Comparison of ENCODE assay signal across 12 mouse cellular contexts in the genomic region with DNA sequence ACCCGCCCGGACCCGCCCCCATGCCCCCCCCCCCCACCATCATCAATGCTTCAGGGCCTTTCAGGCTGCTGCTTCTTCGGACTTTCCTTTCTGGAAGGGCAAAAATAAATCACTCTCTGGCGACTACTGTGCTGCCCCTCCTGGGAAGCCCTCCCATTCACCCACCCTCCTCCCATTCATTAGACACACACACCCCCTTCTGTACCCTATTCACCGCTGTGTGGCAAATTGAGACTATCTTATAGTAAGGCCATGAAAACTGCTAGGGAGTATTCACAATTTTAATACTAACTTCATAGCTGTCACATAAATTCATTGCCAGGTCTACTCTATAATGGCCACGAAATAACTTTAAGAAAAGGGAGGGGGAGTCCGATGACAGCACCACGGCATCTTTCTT. TPM values are rescaled to one million over a fixed set of nuclear protein-coding genes. Genes with fewer than 3 reads are reported as not detected.
DNase-seq lines count a peak whose midpoint lies in the region; ATAC-seq and TF ChIP-seq lines count a peak whose summit lies in the region.
"Had no signal": no experiment of that assay in that cellular context is flagged by ENCODE, and none has a peak within 500 bp of the region (broad histone marks: within the 10 kb centered on the region; RNA-seq: fewer than 3 reads in every experiment).

No protein-coding gene starts in this region.

- DNase-seq in heart, adult 18-20 months: no peak
- DNase-seq in thymus, postnatal 14 days: peak; percentile 18
- no peak for DNase-seq in thymus, postnatal 36 days
- no peak for DNase-seq in limb, embryonic 14.5 days (ENCODE audit: low spot score)
- DNase-seq in adrenal gland, postnatal 4 days (ENCODE audit: low spot score in 2 of 2): no peak
- DNase-seq in right cerebral cortex, postnatal 36 days (ENCODE audit: low spot score in 2 of 2): no peak

- H3K9ac ChIP-seq in heart, embryonic 13.5 days: no peak overlapping the region; the same call in 1 of the 2 replicates
- 0 out of 2 replicates have a peak overlapping the region, but pooled peaks have one; percentile 53 for H3K9ac ChIP-seq in limb, embryonic 14.5 days (ENCODE audit: low read depth, low read length, severe bottlenecking)

- peaks cover 12% of the 10 kb centered on the region for H3K4me1 ChIP-seq in heart, embryonic 13.5 days
- H3K4me1 ChIP-seq in limb, embryonic 14.5 days (ENCODE audit: control insufficient read depth, insufficient read depth, low read length): peaks cover 3% of the 10 kb centered on the region; the same call in 1 of the 2 replicates

- no peak overlapping the region for H3K27ac ChIP-seq in heart, embryonic 13.5 days (replicated peaks)
- H3K27ac ChIP-seq in limb, embryonic 14.5 days (replicated peaks; ENCODE audit: low read depth, low read length): no peak overlapping the region

- H3K9me3 ChIP-seq in heart, embryonic 13.5 days: no peaks in the 10 kb centered on the region
- H3K9me3 ChIP-seq in limb, embryonic 14.5 days (ENCODE audit: control insufficient read depth, low read length): no peaks in the 10 kb centered on the region

- 25% methylated on average over 9 of the region's 9 CpGs for WGBS in heart, embryonic 13.5 days
- WGBS in limb, embryonic 14.5 days: 21% methylated on average over 8 of the region's 9 CpGs

- TF ChIP-seq POLR2A in limb, embryonic 14.5 days (IDR thresholded peaks at IDR 0.05; ENCODE audit: borderline replicate concordance, extremely low read depth, insufficient read depth, insufficient read length): no peak

- H3K4me3 ChIP-seq in heart, embryonic 13.5 days: no peak overlapping the region
- H3K4me3 ChIP-seq in limb, embryonic 14.5 days (replicated peaks; ENCODE audit: low read length): no peak overlapping the region

- H3K36me3 ChIP-seq in heart, embryonic 13.5 days: no peaks in the 10 kb centered on the region
- H3K36me3 ChIP-seq in limb, embryonic 14.5 days (ENCODE audit: control insufficient read depth, insufficient read depth, low read length): no peaks in the 10 kb centered on the region

- H3K4me2 ChIP-seq in heart, embryonic 13.5 days: peak overlapping the region; percentile 93
- peak overlapping the region; percentile 96 for H3K4me2 ChIP-seq in limb, embryonic 14.5 days (replicated peaks; ENCODE audit: low read depth, low read length, severe bottlenecking)

- ATAC-seq in heart, embryonic 13.5 days (ENCODE audit: extremely low read depth, insufficient number of reproducible peaks, low FRiP score, low TSS enrichment): no peak
- no peak for ATAC-seq in limb, embryonic 14.5 days (ENCODE audit: low FRiP score, low read depth)
- ATAC-seq in monocyte, adult 5-6 weeks (replicated peaks; ENCODE audit: insufficient number of reproducible peaks, low FRiP score, low TSS enrichment, poor library complexity, severe bottlenecking): no peak
- ATAC-seq: activated CD4-positive, CD25-positive, alpha-beta regulatory T cell, adult 4 months had no signal

- peaks cover 22% of the 10 kb centered on the region for H3K27me3 ChIP-seq in heart, embryonic 13.5 days (replicated peaks)
- H3K27me3 ChIP-seq in limb, embryonic 14.5 days (ENCODE audit: control insufficient read depth, insufficient read depth, low read length): no peaks in the 10 kb centered on the region; the same call in 1 of the 2 replicates

RNA-seq across cellular contexts. Expression of a gene that starts 1.1 kb away (rescaled TPM):
- polyA plus RNA-seq in heart, embryonic 13.5 days (2015; fragmentation: Nextera tagmentation; extraction: Ambion mirVana): 0.20 TPM in 1 of 2 replicates, not detected in the other
- under 1 TPM in 1 of 2 experiments, not detected in 1; 0.55 TPM for total RNA-seq in heart, adult 18-20 months (2021)
- 0.09 TPM in 1 of 2 replicates, not detected in the other for polyA plus RNA-seq in limb, embryonic 14.5 days (2012; rRNA removed)
- not detected in 2 replicates for polyA plus RNA-seq in limb, embryonic 14.5 days (2014; fragmentation: Nextera tagmentation; extraction: Ambion mirVana)
- under 1 TPM in 1 of 2 experiments, not detected in 1; 0.31 TPM for total RNA-seq in adrenal gland, postnatal 4 days (2021)
- total RNA-seq in monocyte, adult 5-6 weeks (2017): 1.9 TPM in 1 of 3 replicates, not detected in the others
- total RNA-seq: hematopoietic stem cell, adult 5-6 weeks; liver, adult 2 months; neutrophil, adult 5-6 weeks had no signal
- polyA plus RNA-seq: activated CD4-positive, CD25-positive, alpha-beta regulatory T cell, adult 4 months; liver, adult 2 months had no signal

RNA-seq across cellular contexts. Expression of a gene that starts 51.1 kb away (rescaled TPM):
- polyA plus RNA-seq in heart, embryonic 13.5 days (2015; fragmentation: Nextera tagmentation; extraction: Ambion mirVana): 0.53 and 1.1 TPM in 2 replicates
- total RNA-seq in heart, adult 18-20 months (2021): 1 to 10 TPM in 1 of 2 experiments, under 1 TPM in 1; 0.25 to 1.9 TPM
- polyA plus RNA-seq in limb, embryonic 14.5 days (2012; rRNA removed): 0.20 and 0.76 TPM in 2 replicates
- polyA plus RNA-seq in limb, embryonic 14.5 days (2014; fragmentation: Nextera tagmentation; extraction: Ambion mirVana): 0.28 and 0.92 TPM in 2 replicates
- total RNA-seq in adrenal gland, postnatal 4 days (2021): 10 to 100 TPM in 1 of 2 experiments, 1 to 10 TPM in 1; 3.6 to 12.6 TPM
- total RNA-seq in monocyte, adult 5-6 weeks (2017): not detected in 3 replicates
- total RNA-seq: neutrophil, adult 5-6 weeks had no signal
- polyA plus RNA-seq: activated CD4-positive, CD25-positive, alpha-beta regulatory T cell, adult 4 months had no signal
